Mouse (Mus musculus): ENCODE results near the gene Hemk1. TPM values are rescaled to one million over a fixed set of nuclear protein-coding genes. Genes with fewer than 3 reads are reported as not detected.
A peak's percentile ranks its signal among the peaks of the same experiment; 100 is the strongest.

The Hemk1 gene
- total RNA-seq, 2 experiments from 2014 or later, result 22.3 to 22.6 TPM

DNA sequence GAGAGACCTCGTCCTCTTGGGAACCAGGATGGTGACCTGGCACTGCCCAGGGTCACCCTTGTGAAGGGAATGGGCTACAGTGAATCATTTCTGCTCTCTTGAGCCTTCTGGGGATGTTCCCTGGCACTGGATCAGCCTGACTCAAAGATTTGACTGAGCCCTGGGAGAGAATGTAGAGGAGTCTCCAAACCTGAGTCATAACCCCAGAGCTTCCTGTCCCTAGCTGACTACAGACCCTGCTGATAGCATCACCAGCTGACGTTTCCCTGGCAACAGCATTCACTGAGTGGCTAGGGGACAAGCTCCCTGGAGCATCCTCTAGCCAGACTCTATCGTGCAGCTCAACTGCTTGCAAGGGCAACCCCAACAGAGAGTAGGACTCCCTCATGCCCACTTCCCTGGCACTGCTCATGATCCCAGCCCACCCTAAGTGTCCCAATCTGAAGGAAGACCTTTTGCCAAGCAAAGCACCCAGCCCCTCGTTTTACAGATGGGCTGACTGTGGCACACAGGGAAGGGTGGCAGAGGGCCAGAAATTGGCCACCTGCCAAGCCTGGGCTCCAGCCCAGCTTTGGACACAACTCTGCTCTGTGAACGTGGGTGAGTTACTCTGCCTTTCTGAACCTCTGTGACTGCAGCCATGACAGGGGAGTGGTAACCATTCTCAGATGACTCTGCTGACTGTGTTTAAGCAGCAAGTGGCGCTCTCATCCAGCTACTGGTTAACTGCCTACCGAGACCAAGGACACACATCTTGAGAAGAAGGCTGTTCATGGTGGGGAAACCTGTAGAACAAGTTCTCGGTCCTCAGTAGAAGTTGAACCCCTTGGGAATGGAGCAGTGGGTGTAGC, 59.4 kb downstream of the Hemk1 start:
- peak; percentile 38 to 56 for DNase-seq
- intact Hi-C loops (cut with DNase I), result loop anchor here (5.0 kb wide), 1 partner anchor 111 kb away; no protein-coding TSS in a partner anchor

- DNase-seq, result no peak
- intact Hi-C loops (cut with DNase I), result loop anchor here (5.0 kb wide), 1 partner anchor 111 kb away; no protein-coding TSS in a partner anchor
Measured at GRCm38 (mm10) chr9:107278126-107278525, 60.0 kb downstream of the Hemk1 start.

DNA sequence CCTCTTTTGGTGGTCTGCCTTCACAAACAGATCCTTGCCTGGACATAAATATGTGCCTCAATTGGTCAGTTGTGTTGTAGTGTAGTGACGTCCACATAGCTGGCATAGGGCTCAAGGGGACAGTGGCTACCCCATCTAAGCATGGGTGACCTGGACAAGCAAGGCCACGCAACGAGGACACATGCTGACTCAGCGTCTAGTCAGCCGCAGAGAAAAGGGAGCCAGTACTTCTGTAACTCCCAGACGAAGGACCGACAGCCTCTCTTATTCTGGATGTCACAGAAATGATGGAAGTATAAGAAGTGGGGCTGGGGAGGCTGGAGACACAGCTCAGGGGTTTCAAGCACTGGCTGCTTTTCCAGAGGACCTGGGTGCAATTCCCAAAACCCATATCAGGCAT, 60.5 kb downstream of the Hemk1 start:
- intact Hi-C loops (cut with DNase I), result loop anchor here (5.0 kb wide), 1 partner anchor 110 kb away; no protein-coding TSS in a partner anchor
- DNase-seq, result no peak

Other genes starting within 250 kb of the Hemk1 start
- 1 to 10 TPM; 3.9 to 5.3 TPM for gene Dock3, start 106.4 kb downstream of the Hemk1 start, total RNA-seq (2021)
- gene Mapkapk3, start 48.5 kb downstream of the Hemk1 start, total RNA-seq (2021), result 10 to 100 TPM; 27.0 to 33.6 TPM
- gene Cish, start 42.3 kb downstream of the Hemk1 start, total RNA-seq (2021), result 100 to 1,000 TPM; 145 to 149 TPM
- 1 to 10 TPM; 4.2 to 5.3 TPM for gene 6430571L13Rik, start 2.3 kb upstream of the Hemk1 start, total RNA-seq (2021)
- 10 to 100 TPM; 10.5 to 13.3 TPM for gene Cacna2d2, start 61.3 kb upstream of the Hemk1 start, total RNA-seq (2021)
- gene Tmem115, start 195.6 kb upstream of the Hemk1 start, total RNA-seq (2021), result 10 to 100 TPM; 22.7 to 26.8 TPM
- gene Cyb561d2, start 203.8 kb upstream of the Hemk1 start, total RNA-seq (2021), result 1 to 10 TPM; 4.7 to 5.3 TPM
- 10 to 100 TPM; 17.5 to 18.5 TPM for gene Nprl2, start 203.9 kb upstream of the Hemk1 start, total RNA-seq (2021)
- not detected for gene Zmynd10, start 208.9 kb upstream of the Hemk1 start, total RNA-seq (2021)
- 10 to 100 TPM; 16.5 to 17.3 TPM for gene Rassf1, start 213.2 kb upstream of the Hemk1 start, total RNA-seq (2021)
- 10 to 100 TPM; 35.1 to 35.3 TPM for gene Tusc2, start 224.9 kb upstream of the Hemk1 start, total RNA-seq (2021)
- gene Hyal2, start 229.6 kb upstream of the Hemk1 start, total RNA-seq (2021), result 10 to 100 TPM; 36.4 to 39.0 TPM
- gene Hyal1, start 238.6 kb upstream of the Hemk1 start, total RNA-seq (2021), result 1 to 10 TPM; 5.1 to 5.7 TPM
- 10 to 100 TPM; 16.6 to 19.1 TPM for gene Naa80, start 240.5 kb upstream of the Hemk1 start, total RNA-seq (2021)
- under 1 TPM; 0.36 to 0.46 TPM for gene Hyal3, start 242.5 kb upstream of the Hemk1 start, total RNA-seq (2021)
- gene Ifrd2, start 249.3 kb upstream of the Hemk1 start, total RNA-seq (2021), result 10 to 100 TPM; 48.4 to 51.2 TPM

Measured in heart, postnatal 36 days (tissue).